Mouse (Mus musculus): ENCODE measurements around the gene Slc12a6.

Gene Slc12a6

DNA sequence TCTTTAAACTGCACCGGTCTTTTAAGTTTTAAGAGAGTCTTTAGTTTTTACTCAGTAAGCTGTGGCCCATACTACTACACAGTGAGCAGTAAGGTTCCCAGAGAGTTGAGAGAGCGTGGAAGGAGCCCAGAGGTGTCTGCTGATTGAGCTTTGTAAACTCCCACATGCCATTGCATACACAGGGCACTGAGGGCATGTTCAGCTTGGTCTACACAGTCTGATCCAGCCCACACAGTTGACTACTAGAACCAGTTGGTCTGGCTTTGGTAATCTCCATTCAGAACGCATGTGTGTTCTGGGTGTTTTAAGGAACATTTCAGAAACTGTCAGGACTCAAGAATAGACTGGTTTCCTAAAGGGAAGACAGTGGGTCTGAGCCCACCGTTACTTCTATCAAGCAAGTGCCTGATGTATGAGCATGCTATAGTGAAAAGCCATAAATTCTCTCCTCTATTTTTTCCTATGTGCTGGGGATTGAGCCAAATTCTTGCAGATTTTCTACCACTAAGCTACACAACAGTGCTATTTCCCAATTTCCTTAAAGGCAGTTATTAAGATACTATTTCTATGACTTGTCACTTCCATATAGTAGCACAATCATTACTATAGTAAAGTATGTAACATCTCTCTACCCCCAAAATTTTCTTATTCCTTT, 125.8 kb downstream of the Slc12a6 start:
- DNase-seq (ENCODE audit: low spot score) = peak; percentile 53

DNA sequence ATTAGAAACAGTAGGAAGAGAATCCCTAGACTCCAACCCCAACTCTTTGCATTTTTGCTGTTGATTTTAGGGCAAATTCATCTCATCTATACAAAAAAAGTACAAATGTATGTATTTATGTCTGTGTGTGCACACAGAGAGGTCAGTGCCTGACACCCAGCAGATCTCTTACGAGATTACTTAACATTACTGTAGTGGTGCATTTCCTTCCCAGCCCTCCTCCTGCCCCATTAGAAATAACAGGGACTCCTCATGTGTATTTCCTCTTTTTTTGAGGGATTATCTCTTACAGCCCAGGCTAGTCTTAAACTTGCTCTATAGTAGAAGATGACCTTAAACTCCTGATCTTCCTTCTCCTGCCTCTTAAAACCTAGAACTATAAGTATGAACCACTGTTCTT, 127.1 kb downstream of the Slc12a6 start:
- DNase-seq (ENCODE audit: low spot score) = no peak

DNA sequence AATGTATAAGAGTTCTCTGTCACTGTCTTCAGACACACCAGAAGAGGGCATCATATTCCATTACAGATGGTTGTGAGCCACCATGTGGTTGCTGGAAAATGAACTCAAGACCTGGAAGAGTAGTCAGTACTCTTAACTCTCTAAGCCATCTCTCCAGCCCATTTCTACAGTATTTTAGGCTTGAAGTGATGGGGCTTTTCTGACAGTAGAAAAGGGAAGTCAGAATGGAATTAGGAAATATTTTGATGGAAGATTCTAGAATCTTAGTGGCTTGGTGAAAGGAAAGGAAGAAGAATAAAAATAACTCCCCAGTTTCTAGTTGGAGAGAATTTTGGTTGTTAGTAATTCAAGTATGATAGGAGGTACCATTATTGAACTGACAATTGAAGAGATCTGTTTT, 128.3 kb downstream of the Slc12a6 start:
- DNase-seq (ENCODE audit: low spot score) = no peak

DNA sequence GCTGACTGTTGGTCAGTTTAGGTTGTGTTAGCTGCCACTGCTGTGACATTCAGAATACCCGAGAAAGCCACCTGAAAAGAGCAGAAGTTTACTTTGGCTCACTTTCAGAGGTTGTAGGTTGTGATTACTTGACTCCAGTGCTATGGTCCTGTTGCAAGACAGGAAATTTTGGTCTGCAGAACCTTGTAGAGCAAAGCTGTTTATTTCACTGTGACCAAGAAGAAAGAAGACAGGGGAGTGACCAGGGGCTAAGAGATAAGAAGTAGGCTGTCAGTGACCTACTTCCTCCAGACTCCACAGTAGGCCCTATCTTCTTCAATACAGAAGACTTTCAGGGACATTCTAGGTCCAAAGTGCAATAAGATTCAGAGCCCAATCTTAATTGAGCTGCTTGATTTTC, 131.0 kb downstream of the Slc12a6 start:
- no peak for DNase-seq (ENCODE audit: low spot score)

DNA sequence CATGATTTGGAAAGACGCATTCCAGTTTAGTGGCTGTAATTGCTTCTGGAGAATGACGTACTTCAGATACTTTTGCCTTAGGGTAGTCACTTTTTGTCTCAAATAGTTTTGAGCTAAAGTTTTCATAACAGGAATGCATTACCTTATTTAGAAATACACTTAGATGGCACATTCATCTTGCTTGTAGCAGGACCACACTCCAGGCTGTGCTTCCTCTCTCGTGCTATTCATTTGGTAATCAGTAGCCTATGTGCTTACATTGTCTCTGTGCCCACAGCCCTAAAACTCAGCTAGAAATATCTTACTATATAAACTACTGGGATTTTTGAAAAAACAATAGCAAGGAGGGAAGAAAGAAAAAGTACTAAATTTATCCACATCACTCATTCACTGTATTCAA, 141.4 kb downstream of the Slc12a6 start:
- DNase-seq (ENCODE audit: low spot score) = no peak

Data from adipocyte (in vitro differentiated cells).